Mouse (Mus musculus) lung, postnatal 0 days (tissue): ENCODE measurements around the gene 1700056E22Rik. TPM values are rescaled to one million over a fixed set of nuclear protein-coding genes. Genes with fewer than 3 reads are reported as not detected.

Experiments
- ATAC-seq: fragments of 200-750 bp; cut with Nextera tagmentation; 2 replicates; pipeline ENCODE4 v1.8.0; 2017; ENCODE audit warnings: moderate library complexity
- DNase-seq: peaks from one replicate; pipeline ENCODE4 v3.0.0-alpha.2; 2016; ENCODE audit warnings: low spot score
- H3K27ac ChIP-seq: fragments of 300-500 bp; sonication (generic); 2 replicates; pipeline ENCODE4 v1.5.1; 2014; ENCODE audit warnings: antibody characterized with exemption, mild to moderate bottlenecking, low read length, mixed read lengths
- H3K27me3 ChIP-seq: fragments of 300-500 bp; sonication (generic); replicated peaks from 2 replicates; pipeline ENCODE4 v1.6.1; 2014; ENCODE audit warnings: low read length, mixed read lengths; ENCODE audit not compliant: insufficient read depth
- H3K36me3 ChIP-seq: fragments of 300-500 bp; sonication (generic); 2 replicates; pipeline ENCODE4 v1.6.1; 2014; ENCODE audit warnings: low read length, mixed read lengths; ENCODE audit not compliant: insufficient read depth
- H3K4me1 ChIP-seq: fragments of 300-500 bp; sonication (generic); 2 replicates; pipeline ENCODE4 v1.6.1; 2014; ENCODE audit warnings: antibody characterized with exemption, low read depth, low read length, mixed read lengths; ENCODE audit not compliant: insufficient read depth
- H3K4me2 ChIP-seq: fragments of 300-500 bp; sonication (generic); replicated peaks from 2 replicates; pipeline ENCODE4 v1.6.1; 2014; ENCODE audit warnings: low read depth, mild to moderate bottlenecking, low read length, moderate library complexity, mixed read lengths
- H3K4me3 ChIP-seq: fragments of 300-500 bp; sonication (generic); 2 replicates; pipeline ENCODE4 v1.5.1; 2014; ENCODE audit warnings: low read depth, low read length
- H3K9ac ChIP-seq: fragments of 300-500 bp; sonication (generic); replicated peaks from 2 replicates; pipeline ENCODE4 v1.6.1; 2014; ENCODE audit warnings: low read depth, mild to moderate bottlenecking
- H3K9me3 ChIP-seq: fragments of 300-500 bp; sonication (generic); 2 replicates; pipeline ENCODE4 v1.6.1; 2016; ENCODE audit warnings: low read length, mixed read lengths
- CTCF ChIP-seq: IDR thresholded peaks from 2 replicates; pipeline ENCODE4 v1.5.1; 2016; ENCODE audit warnings: antibody characterized with exemption, mild to moderate bottlenecking
- EP300 ChIP-seq: IDR thresholded peaks from 2 replicates; pipeline ENCODE4 v1.6.1; 2016; ENCODE audit warnings: antibody characterized with exemption, mild to moderate bottlenecking, control low read depth
- WGBS: fragments of 180-500 bp; shearing (Covaris S2); extraction: QIAGEN DNeasy Blood & Tissue Kit; methylation state at CpG from one replicate; pipeline ENCODE4 v1.1.7; 2014; 5-methylcytosine and 5-hydroxymethylcytosine counted together
- polyA plus RNA-seq: library from polyadenylated mRNA; unstranded; fragments of >200 nt; fragmentation: Nextera tagmentation; extraction: Ambion mirVana; gene quantifications from 2 replicates; pipeline ENCODE4 v1.2.1, GENCODE M21; 2015

Gene 1700056E22Rik
- polyA plus RNA-seq, 1 experiment from 2014 or later: 2.3 TPM

- ATAC-seq: no peak
- no peak overlapping the region for H3K9ac ChIP-seq
- WGBS: 46% methylated on average over 4 of the region's 4 CpGs
Measured at GRCm38 (mm10) chr1:184053711-184054110, 19.6 kb upstream of the 1700056E22Rik start.

GRCm38 (mm10) chr1:184053141-184053540 is 19.0 kb upstream of the 1700056E22Rik start:
- WGBS: 43% methylated on average over 4 of the region's 4 CpGs
- no peaks in the 10 kb centered on the region for H3K9me3 ChIP-seq
- H3K9ac ChIP-seq: no peak overlapping the region
- no peak overlapping the region for H3K4me2 ChIP-seq
- H3K4me3 ChIP-seq: no peak overlapping the region
- H3K27me3 ChIP-seq: no peaks in the 10 kb centered on the region
- ATAC-seq: peak; percentile 47
- TF ChIP-seq EP300 (no peak), CTCF (no peak)
- H3K4me1 ChIP-seq: peaks cover 8% of the 10 kb centered on the region; the same call in 1 of the 2 replicates
- DNase-seq: peak; percentile 65
- no peaks in the 10 kb centered on the region for H3K36me3 ChIP-seq
- H3K27ac ChIP-seq: no peak overlapping the region

More at GRCm38 (mm10) chr1:184053711-184054110, 19.6 kb upstream of the 1700056E22Rik start:
- no peaks in the 10 kb centered on the region for H3K9me3 ChIP-seq
- no peak overlapping the region for H3K4me2 ChIP-seq
- TF ChIP-seq EP300: no peak
- TF ChIP-seq CTCF: no peak
- no peak for DNase-seq
- no peak overlapping the region for H3K4me3 ChIP-seq
- H3K27me3 ChIP-seq: no peaks in the 10 kb centered on the region
- peaks cover 8% of the 10 kb centered on the region; the same call in 1 of the 2 replicates for H3K4me1 ChIP-seq
- no peak overlapping the region for H3K27ac ChIP-seq
- H3K36me3 ChIP-seq: no peaks in the 10 kb centered on the region

GRCm38 (mm10) chr1:184052331-184052730 is 18.2 kb upstream of the 1700056E22Rik start:
- Histone ChIP-seq H3K4me1 (peaks cover 8% of the 10 kb centered on the region; the same call in 1 of the 2 replicates), H3K4me3 (no peak overlapping the region), H3K9me3 (no peaks in the 10 kb centered on the region), H3K36me3 (no peaks in the 10 kb centered on the region), H3K27ac (no peak overlapping the region), H3K9ac (no peak overlapping the region), H3K4me2 (no peak overlapping the region), H3K27me3 (no peaks in the 10 kb centered on the region)
- TF ChIP-seq CTCF: no peak
- no peak for TF ChIP-seq EP300
- ATAC-seq (no peak), DNase-seq (no peak)
- WGBS: 49% methylated on average over 4 of the region's 4 CpGs

DNA sequence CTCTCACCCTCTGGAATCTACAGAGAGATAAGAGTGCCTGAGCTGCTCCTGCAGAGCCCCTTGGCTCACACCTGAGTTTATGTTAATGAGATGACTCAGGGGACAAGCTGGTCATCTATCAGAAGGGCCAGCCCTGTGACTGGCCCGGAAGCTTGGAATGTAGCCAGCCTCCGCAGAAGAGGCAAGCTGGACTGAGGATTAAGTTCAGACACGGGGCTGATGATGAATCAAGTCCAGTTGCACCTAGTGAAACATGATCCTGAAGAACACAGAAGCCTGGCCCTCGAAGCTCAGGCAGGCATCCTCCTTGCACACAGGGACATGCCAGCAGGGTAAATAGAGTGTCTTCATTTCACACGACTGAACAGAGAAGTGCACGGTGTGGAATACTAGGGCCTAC is 17.7 kb upstream of the 1700056E22Rik start:
- Histone ChIP-seq H3K9me3 (no peaks in the 10 kb centered on the region), H3K4me1 (peaks cover 8% of the 10 kb centered on the region; the same call in 1 of the 2 replicates), H3K27ac (0 out of 2 replicates have a peak overlapping the region, but pooled peaks have one; percentile 1), H3K4me3 (no peak overlapping the region), H3K9ac (no peak overlapping the region), H3K27me3 (no peaks in the 10 kb centered on the region), H3K36me3 (no peaks in the 10 kb centered on the region), H3K4me2 (no peak overlapping the region)
- peak; percentile 83 for ATAC-seq
- 19% methylated on average over 6 of the region's 6 CpGs for WGBS
- no peak for TF ChIP-seq CTCF
- peak; percentile 36; the same call in 1 of the 2 replicates for TF ChIP-seq EP300
- peak; percentile 73 for DNase-seq

GRCm38 (mm10) chr1:184051286-184051685 is 17.2 kb upstream of the 1700056E22Rik start:
- TF ChIP-seq EP300 (no peak), CTCF (no peak)
- Histone ChIP-seq H3K9me3 (no peaks in the 10 kb centered on the region), H3K36me3 (no peaks in the 10 kb centered on the region), H3K4me2 (no peak overlapping the region), H3K4me3 (no peak overlapping the region), H3K9ac (no peak overlapping the region), H3K4me1 (peaks cover 8% of the 10 kb centered on the region; the same call in 1 of the 2 replicates), H3K27ac (0 out of 2 replicates have a peak overlapping the region, but pooled peaks have one; percentile 1), H3K27me3 (no peaks in the 10 kb centered on the region)
- 51% methylated on average over 1 of the region's 1 CpGs for WGBS
- no peak for DNase-seq
- no peak for ATAC-seq

GRCm38 (mm10) chr1:184048675-184049418 is 14.7 kb upstream of the 1700056E22Rik start:
- Histone ChIP-seq H3K4me1 (peaks cover 8% of the 10 kb centered on the region; the same call in 1 of the 2 replicates), H3K9me3 (no peaks in the 10 kb centered on the region), H3K4me3 (no peak overlapping the region), H3K36me3 (no peaks in the 10 kb centered on the region), H3K27ac (no peak overlapping the region), H3K27me3 (no peaks in the 10 kb centered on the region), H3K9ac (no peak overlapping the region), H3K4me2 (peak overlapping the region; percentile 34; the same call in 1 of the 2 replicates)
- 53% methylated on average over 10 of the region's 10 CpGs for WGBS
- DNase-seq (no peak), ATAC-seq (no peak)
- TF ChIP-seq EP300 (no peak), CTCF (no peak)
